Mouse (Mus musculus) limb, embryonic 14.5 days (tissue): ENCODE results near the gene Zfp120. TPM values are rescaled to one million over a fixed set of nuclear protein-coding genes. Genes with fewer than 3 reads are reported as not detected.
"Not testable (repeated sequence)": the region's sequence is repeated elsewhere in the genome, so short reads cannot be mapped to it uniquely, and the experiment has no call there.

Experiments used
- ATAC-seq: fragments of 200-750 bp; cut with Nextera tagmentation; 2 replicates; pipeline ENCODE4 v1.8.0; 2017; ENCODE audit warnings: low read depth, moderate number of reproducible peaks, moderate TSS enrichment; ENCODE audit not compliant: low FRiP score
- DNase-seq: peaks from one replicate; pipeline ENCODE4 v3.0.0-alpha.2; 2015; ENCODE audit warnings: low spot score
- H3K27ac ChIP-seq: fragments of 300-500 bp; sonication (generic); replicated peaks from 2 replicates; pipeline ENCODE4 v1.5.1; 2014; ENCODE audit warnings: low read depth, mild to moderate bottlenecking, low read length, moderate library complexity, mixed read lengths
- H3K27me3 ChIP-seq: fragments of 300-500 bp; sonication (generic); 2 replicates; pipeline ENCODE4 v1.6.1; 2014; ENCODE audit warnings: low read length, mixed read lengths; ENCODE audit not compliant: control insufficient read depth, insufficient read depth
- H3K36me3 ChIP-seq: fragments of 300-500 bp; sonication (generic); 2 replicates; pipeline ENCODE4 v1.6.1; 2014; ENCODE audit warnings: mild to moderate bottlenecking, low read length, moderate library complexity, mixed read lengths; ENCODE audit not compliant: control insufficient read depth, insufficient read depth
- H3K4me1 ChIP-seq: fragments of 300-500 bp; sonication (generic); 2 replicates; pipeline ENCODE4 v1.6.1; 2014; ENCODE audit warnings: antibody characterized with exemption, low read length, mixed read lengths; ENCODE audit not compliant: control insufficient read depth, insufficient read depth
- H3K4me2 ChIP-seq: fragments of 300-500 bp; sonication (generic); replicated peaks from 2 replicates; pipeline ENCODE4 v1.6.1; 2014; ENCODE audit warnings: low read depth, mild to moderate bottlenecking, low read length, moderate library complexity; ENCODE audit not compliant: severe bottlenecking
- H3K4me3 ChIP-seq: fragments of 300-500 bp; sonication (generic); replicated peaks from 2 replicates; pipeline ENCODE4 v1.5.1; 2014; ENCODE audit warnings: low read length
- H3K9ac ChIP-seq: fragments of 300-500 bp; sonication (generic); 2 replicates; pipeline ENCODE4 v1.6.1; 2014; ENCODE audit warnings: mild to moderate bottlenecking, low read depth, low read length, moderate library complexity; ENCODE audit not compliant: severe bottlenecking
- H3K9me3 ChIP-seq: fragments of 300-500 bp; sonication (generic); 2 replicates; pipeline ENCODE4 v1.6.1; 2016; ENCODE audit warnings: low read length; ENCODE audit not compliant: control insufficient read depth
- POLR2A ChIP-seq: fragments of 200-500 bp; IDR thresholded peaks from 2 replicates; pipeline ENCODE4 v1.8.0; 2012; ENCODE audit warnings: inconsistent platforms, mild to moderate bottlenecking, moderate library complexity, borderline replicate concordance; ENCODE audit not compliant: insufficient read depth, insufficient read length; ENCODE audit errors: extremely low read depth
- WGBS: fragments of 180-500 bp; shearing (Covaris S2); extraction: QIAGEN DNeasy Blood & Tissue Kit; methylation state at CpG from one replicate; pipeline ENCODE4 v1.1.7; 2014; 5-methylcytosine and 5-hydroxymethylcytosine counted together
- polyA plus RNA-seq, 2 experiments: library from polyadenylated mRNA; depleted of rRNA in 1 of 2; stranded (reverse) in 1 of 2; unstranded in 1 of 2; fragments of >200 nt; fragmentation: Nextera tagmentation in 1 of 2; extraction: Ambion mirVana in 1 of 2; gene quantifications; 2 replicates each; pipeline versions ENCODE4 v1.2.1 to v1.2.3; 2012 to 2014

Zfp120 gene
- 1.8 and 2.7 TPM in 2 replicates for polyA plus RNA-seq (2012; rRNA removed)
- polyA plus RNA-seq (2014; fragmentation: Nextera tagmentation; extraction: Ambion mirVana), result 9.1 and 10.4 TPM in 2 replicates

DNA sequence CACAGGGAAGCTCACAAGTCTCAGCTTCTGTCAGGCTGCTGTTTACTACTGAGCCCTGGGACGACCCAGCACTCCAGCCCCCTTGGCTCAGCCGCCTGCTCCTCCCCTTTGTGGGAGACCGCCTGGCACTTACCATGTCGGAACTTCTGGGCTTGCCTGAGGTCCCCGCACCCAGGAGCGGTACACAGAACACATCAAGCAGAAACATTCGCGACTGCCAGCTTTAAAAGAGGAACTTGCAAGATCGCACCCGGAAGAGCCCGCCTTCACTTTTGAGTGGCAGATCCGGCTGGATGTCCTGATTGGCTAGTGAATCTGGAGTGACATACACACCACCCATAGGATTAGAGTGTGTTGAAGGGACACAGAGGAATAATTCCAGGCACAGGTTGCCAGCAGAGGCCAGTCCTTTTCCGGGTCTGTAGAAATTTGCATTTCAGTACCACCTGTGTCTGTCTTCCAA, at the start of gene Zfp120:
Gene Zfp120 (minus strand): TSS at position 274 of the 463 bp plus-strand sequence.
- Histone ChIP-seq H3K9ac (peak within 1 kb of the TSS; percentile 70), H3K9me3 (0 out of 2 replicates have a peak, but pooled peaks cover 3% of the 10 kb centered on the region), H3K4me2 (peak within 1 kb of the TSS; percentile 48), H3K4me3 (peak within 1 kb of the TSS; percentile 60), H3K27me3 (no peaks in the 10 kb centered on the region), H3K36me3 (peaks cover 3% of the 10 kb centered on the region; the same call in 1 of the 2 replicates), H3K4me1 (peaks cover 3% of the 10 kb centered on the region; the same call in 1 of the 2 replicates), H3K27ac (peak within 1 kb of the TSS; percentile 64; the same call in 1 of the 2 replicates)
- WGBS, result 0% methylated on average over 13 of the region's 13 CpGs
- ATAC-seq (peak; percentile 99), DNase-seq (peak; percentile 92)
- TF ChIP-seq POLR2A, result 0 out of 2 replicates have a peak, but pooled peaks have one; percentile 24

GRCm38 (mm10) chr2:150181570-150181999, 45.1 kb upstream of the Zfp120 start, which contains the start of gene Gm14139:
Gene Gm14139 (plus strand): TSS chr2:150181755.
- H3K4me3 ChIP-seq, H3K4me1 ChIP-seq, H3K27ac ChIP-seq, H3K9ac ChIP-seq, H3K4me2 ChIP-seq, DNase-seq, H3K36me3 ChIP-seq, H3K9me3 ChIP-seq, ATAC-seq, H3K27me3 ChIP-seq: not testable (repeated sequence)
- WGBS, result 79% methylated on average over 7 of the region's 7 CpGs

GRCm38 (mm10) chr2:150181046-150181445, 44.5 kb upstream of the Zfp120 start:
- H3K9me3 ChIP-seq, H3K9ac ChIP-seq, H3K4me1 ChIP-seq, H3K4me3 ChIP-seq, H3K27ac ChIP-seq, ATAC-seq, H3K4me2 ChIP-seq, DNase-seq, H3K27me3 ChIP-seq, H3K36me3 ChIP-seq: not testable (repeated sequence)

GRCm38 (mm10) chr2:150179579-150179978, 43.1 kb upstream of the Zfp120 start, which contains the start of gene Gm10770:
Gene Gm10770 (minus strand): TSS chr2:150179679.
- not testable (repeated sequence) for H3K9ac ChIP-seq, H3K27me3 ChIP-seq, H3K4me1 ChIP-seq, H3K9me3 ChIP-seq, H3K4me2 ChIP-seq, H3K4me3 ChIP-seq, H3K36me3 ChIP-seq, DNase-seq, ATAC-seq, H3K27ac ChIP-seq
- WGBS, result 70% methylated on average over 4 of the region's 4 CpGs

- DNase-seq, result no peak
- Histone ChIP-seq H3K27ac (no peak overlapping the region), H3K36me3 (no peaks in the 10 kb centered on the region), H3K4me3 (no peak overlapping the region), H3K27me3 (no peaks in the 10 kb centered on the region), H3K9ac (no peak overlapping the region), H3K4me2 (no peak overlapping the region), H3K4me1 (no peaks in the 10 kb centered on the region), H3K9me3 (no peaks in the 10 kb centered on the region)
- no peak for ATAC-seq
- TF ChIP-seq POLR2A, result no peak
Observed at GRCm38 (mm10) chr2:150173833-150174232, 37.3 kb upstream of the Zfp120 start.

GRCm38 (mm10) chr2:150166703-150167102, 30.2 kb upstream of the Zfp120 start:
- no peaks in the 10 kb centered on the region for H3K4me1 ChIP-seq
- H3K36me3 ChIP-seq, result no peaks in the 10 kb centered on the region
- DNase-seq (no peak), ATAC-seq (no peak)
- H3K27ac ChIP-seq, result no peak overlapping the region
- H3K4me2 ChIP-seq, result no peak overlapping the region
- no peak overlapping the region for H3K9ac ChIP-seq
- H3K4me3 ChIP-seq, result no peak overlapping the region
- no peaks in the 10 kb centered on the region for H3K9me3 ChIP-seq
- H3K27me3 ChIP-seq, result no peaks in the 10 kb centered on the region
- TF ChIP-seq POLR2A, result no peak
